Mouse (Mus musculus): ENCODE results near the gene Samd4b.
A peak's percentile ranks its signal among the peaks of the same experiment; 100 is the strongest.
"Not testable (repeated sequence)": the region's sequence is repeated elsewhere in the genome, so short reads cannot be mapped to it uniquely, and the experiment has no call there.

Gene Samd4b

DNA sequence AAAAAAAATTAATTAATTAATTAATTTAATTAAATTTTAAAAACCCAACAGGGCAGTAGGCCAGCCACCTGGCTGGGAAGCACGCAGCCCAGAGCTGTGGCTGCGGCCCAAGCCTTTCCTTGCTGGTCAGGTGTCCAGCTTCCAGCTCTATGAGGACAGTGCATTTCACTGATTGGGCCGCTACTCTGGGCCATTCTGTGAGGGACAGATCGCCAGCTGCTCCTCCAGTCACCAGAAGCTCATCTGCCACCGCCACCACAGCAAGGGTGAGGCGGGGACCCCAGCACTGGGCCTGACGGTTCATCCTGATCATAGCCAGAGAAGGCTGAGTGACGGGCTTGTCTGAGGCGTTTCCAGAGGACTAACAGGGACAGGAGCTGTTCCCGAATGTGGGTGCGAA is 36.0 kb downstream of the Samd4b start:
- no peak for DNase-seq (ENCODE audit: low spot score)

- DNase-seq (ENCODE audit: low spot score), result no peak
Measured at GRCm38 (mm10) chr7:28560856-28561255, 37.1 kb downstream of the Samd4b start.

- DNase-seq (ENCODE audit: low spot score), result no peak
Measured at GRCm38 (mm10) chr7:28558486-28558885, 39.5 kb downstream of the Samd4b start.

- no peak for DNase-seq (ENCODE audit: low spot score)
Measured at GRCm38 (mm10) chr7:28557708-28558107, 40.2 kb downstream of the Samd4b start.

GRCm38 (mm10) chr7:28557069-28557468 is 40.9 kb downstream of the Samd4b start:
- no peak for DNase-seq (ENCODE audit: low spot score)

GRCm38 (mm10) chr7:28555939-28556535 is 41.9 kb downstream of the Samd4b start:
- no peak for DNase-seq (ENCODE audit: low spot score)

GRCm38 (mm10) chr7:28553076-28553475 is 44.9 kb downstream of the Samd4b start:
- no peak for DNase-seq (ENCODE audit: low spot score)

DNA sequence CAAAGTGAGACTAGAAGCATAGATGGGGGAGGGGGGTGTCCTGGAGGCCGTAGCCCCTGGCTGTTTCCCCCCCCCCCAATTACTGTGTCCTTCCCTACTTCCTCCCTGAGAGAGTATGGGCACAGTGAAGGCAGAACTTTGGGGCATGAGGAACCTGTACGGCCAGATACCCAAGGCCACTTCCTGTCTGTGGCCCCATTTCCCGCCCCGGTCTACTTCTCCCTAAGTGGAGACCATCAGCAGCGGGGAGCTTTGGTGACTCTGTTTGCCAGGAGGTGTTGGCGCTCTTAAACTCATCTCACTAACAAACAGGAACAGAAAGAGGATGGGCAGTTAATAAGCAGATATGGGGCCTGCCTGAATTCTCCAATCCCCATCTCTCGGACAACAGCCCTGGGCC is 50.3 kb downstream of the Samd4b start:
- no peak for DNase-seq (ENCODE audit: low spot score)

DNA sequence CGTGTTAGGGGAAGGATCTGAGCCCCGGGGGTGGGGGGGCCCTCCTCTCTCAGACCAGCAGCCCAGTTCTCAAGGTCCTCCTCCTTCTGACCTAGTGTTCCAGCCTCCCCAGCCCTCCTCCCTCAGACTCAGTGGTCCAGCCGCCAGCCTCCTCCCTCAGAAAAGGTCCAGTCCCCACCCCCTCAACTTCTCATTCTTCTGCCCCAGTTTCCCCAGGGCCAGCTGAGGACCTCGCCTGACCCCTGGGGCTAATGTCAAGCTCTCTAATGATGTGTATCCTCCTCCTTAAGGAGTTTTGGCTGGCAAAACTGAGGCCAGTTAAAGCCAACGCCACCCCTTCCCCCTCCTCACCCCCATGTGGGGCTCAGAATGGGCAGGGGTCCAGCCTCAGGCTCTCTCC is 50.8 kb downstream of the Samd4b start, which contains the start of gene Nccrp1:
Gene Nccrp1, minus strand, starts transcription at position 101 of the 400 bp plus-strand sequence.
- no peak for DNase-seq (ENCODE audit: low spot score)

- no peak for DNase-seq (ENCODE audit: low spot score)
Measured at GRCm38 (mm10) chr7:28546649-28547048, 51.3 kb downstream of the Samd4b start.

- no peak for DNase-seq (ENCODE audit: low spot score)
Measured at GRCm38 (mm10) chr7:28545891-28546210, 52.1 kb downstream of the Samd4b start.

GRCm38 (mm10) chr7:28545048-28545890 is 52.7 kb downstream of the Samd4b start:
- no peak for DNase-seq (ENCODE audit: low spot score)

DNA sequence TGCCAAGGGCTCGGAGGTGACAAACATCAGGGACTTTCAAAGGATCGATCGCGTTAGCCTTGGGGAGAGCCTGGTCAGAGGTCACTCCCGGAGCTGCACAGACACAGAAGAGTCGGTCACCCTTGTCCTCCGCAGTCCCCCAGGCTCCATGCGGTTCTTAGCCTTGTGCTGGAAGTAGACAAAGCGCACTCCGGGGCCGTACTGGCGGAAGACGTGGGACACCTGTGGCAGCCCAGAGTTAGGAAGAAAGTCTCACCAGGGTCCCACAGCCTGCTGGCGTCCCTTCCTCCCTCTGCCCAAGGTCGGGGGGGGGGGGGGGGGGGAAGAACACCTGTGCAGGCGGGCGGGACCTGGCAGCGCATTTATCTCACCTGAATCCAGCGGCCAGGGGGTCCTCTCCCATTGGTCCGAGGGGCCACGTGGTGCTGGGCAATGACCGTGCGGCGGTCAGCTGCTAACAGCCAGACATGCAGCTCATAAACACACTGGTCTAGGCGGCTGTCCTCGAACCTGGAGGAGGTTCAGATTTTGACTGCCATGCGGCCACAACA is 53.8 kb downstream of the Samd4b start:
- no peak for DNase-seq (ENCODE audit: low spot score)

- no peak for DNase-seq (ENCODE audit: low spot score)
Measured at GRCm38 (mm10) chr7:28540526-28540925, 57.4 kb downstream of the Samd4b start, which contains the start of gene Sycn. Gene Sycn, plus strand, starts transcription at chr7:28540885.

DNA sequence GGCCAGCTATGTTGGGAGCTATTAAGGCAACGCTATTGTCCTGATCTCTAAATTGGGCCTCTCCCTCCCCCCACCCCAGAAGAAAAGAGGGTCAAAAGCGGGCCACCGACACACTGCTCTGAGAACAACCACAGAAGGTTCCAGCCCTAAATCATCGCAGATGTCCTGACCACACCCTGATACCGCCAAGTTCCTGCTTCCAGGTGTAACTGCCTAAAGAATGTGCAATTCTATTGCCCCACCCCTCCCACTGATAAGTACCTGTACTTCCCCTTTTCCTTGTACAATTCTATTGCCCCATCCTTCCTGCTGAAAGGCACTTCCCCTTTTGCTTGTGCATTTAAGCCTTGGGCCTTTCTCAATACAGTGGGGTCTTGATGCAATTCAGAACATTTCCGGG is 59.1 kb downstream of the Samd4b start:
- DNase-seq (ENCODE audit: low spot score), result not testable (repeated sequence)

DNA sequence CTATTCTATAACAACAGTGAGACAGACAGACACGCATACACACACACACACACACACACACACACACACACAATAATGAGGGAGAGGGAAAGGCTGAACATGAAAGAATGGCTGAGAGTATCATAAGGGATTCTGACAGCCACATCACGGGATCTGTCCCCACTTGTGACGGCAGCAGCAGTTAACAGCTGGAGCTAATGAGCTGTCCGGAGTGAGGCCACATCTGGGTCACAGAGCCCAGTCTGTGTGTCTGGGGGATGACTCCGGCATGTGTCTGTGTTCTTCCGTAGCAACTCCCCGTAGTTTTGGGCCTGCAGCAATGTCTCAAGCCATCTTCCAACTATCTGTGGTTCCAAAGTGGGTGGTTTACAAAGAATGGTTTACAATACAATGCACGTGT is 65.9 kb downstream of the Samd4b start:
- no peak for DNase-seq (ENCODE audit: low spot score)

- DNase-seq (ENCODE audit: low spot score), result peak; percentile 36
Measured at GRCm38 (mm10) chr7:28527922-28528719, 69.8 kb downstream of the Samd4b start.

- not testable (repeated sequence) for DNase-seq (ENCODE audit: low spot score)
Measured at GRCm38 (mm10) chr7:28522536-28522935, 75.4 kb downstream of the Samd4b start, which contains the start of gene Ifnl3. Gene Ifnl3, plus strand, starts transcription at chr7:28522836.

- no peak for DNase-seq (ENCODE audit: low spot score)
Measured at GRCm38 (mm10) chr7:28511441-28511840, 86.5 kb downstream of the Samd4b start.

- not testable (repeated sequence) for DNase-seq (ENCODE audit: low spot score)
Measured at GRCm38 (mm10) chr7:28510405-28510974, 87.5 kb downstream of the Samd4b start, which contains the start of gene Ifnl2. Gene Ifnl2, minus strand, starts transcription at chr7:28510455.

DNA sequence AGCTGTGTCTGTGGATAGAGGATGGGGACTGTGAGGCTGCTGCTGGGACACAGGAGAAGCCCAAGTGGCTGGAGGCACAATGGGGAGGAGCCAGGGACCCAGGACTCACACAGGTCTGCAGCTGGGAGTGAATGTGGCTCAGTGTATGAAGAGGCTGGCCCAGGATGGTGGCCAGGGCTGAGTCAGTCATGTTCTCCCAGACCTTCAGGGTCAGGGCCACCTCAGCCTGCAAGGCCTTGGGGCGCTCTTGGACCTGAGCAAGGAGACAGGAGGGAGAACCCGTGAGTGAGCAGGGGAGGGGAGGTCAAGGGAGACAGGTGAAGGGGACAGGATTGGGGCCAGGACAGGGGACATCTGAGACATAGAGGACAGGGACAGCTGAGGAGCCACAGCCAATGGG is 88.8 kb downstream of the Samd4b start:
- DNase-seq (ENCODE audit: low spot score), result not testable (repeated sequence)

- DNase-seq (ENCODE audit: low spot score), result no peak
Measured at GRCm38 (mm10) chr7:28505585-28505984, 92.4 kb downstream of the Samd4b start.

Measured in left cerebral cortex, adult 11 months (tissue).